Comparison of ENCODE assay signal across 31 mouse cellular contexts in the genomic region with DNA sequence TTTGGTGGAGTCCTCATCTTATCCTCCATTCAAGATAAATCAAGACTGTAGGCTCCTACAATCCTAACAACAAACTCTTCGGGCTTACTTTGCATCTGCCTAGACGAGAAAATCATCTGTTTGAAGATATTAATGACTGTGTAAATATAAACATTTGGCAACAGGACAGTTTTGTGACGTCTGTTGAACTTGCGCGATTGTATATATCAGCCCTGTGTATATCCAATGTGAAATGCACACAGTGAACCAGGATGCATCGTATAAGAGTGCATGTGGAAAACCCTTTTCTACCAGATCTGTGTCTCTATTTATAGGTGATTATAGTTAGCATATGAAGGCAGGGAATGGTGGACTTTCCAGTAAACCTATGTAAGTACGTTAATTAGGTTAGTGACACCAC.
"Had no signal": no experiment of that assay in that cellular context is flagged by ENCODE, and none has a peak within 500 bp of the region (broad histone marks: within the 10 kb centered on the region; RNA-seq: fewer than 3 reads in every experiment).

No protein-coding gene starts in this region.

- H3K9ac ChIP-seq: limb, embryonic 12.5 days; limb, embryonic 13.5 days; limb, embryonic 15.5 days; liver, embryonic 12.5 days; liver, embryonic 13.5 days; liver, embryonic 14.5 days; liver, embryonic 15.5 days; liver, postnatal 0 days; lung, embryonic 15.5 days; midbrain, embryonic 12.5 days; midbrain, embryonic 13.5 days; midbrain, embryonic 15.5 days; neural tube, embryonic 12.5 days had no signal

- DNase-seq: left cerebral cortex, postnatal 4 days; liver; liver, embryonic 13.5 days; liver, postnatal 0 days; lung, adult 2 months; lung, postnatal 10 days; lung, postnatal 14 days; lung, postnatal 36 days; lung, postnatal 4 days; midbrain, embryonic 14.5 days had no signal

- H3K4me2 ChIP-seq: limb, embryonic 12.5 days; limb, embryonic 13.5 days; limb, embryonic 15.5 days; liver, embryonic 11.5 days; liver, embryonic 12.5 days; liver, embryonic 13.5 days; liver, embryonic 15.5 days; lung, embryonic 15.5 days; midbrain, embryonic 11.5 days; midbrain, embryonic 12.5 days; midbrain, embryonic 13.5 days; midbrain, embryonic 15.5 days; neural tube, embryonic 12.5 days had no signal

- H3K9me3 ChIP-seq: limb, embryonic 10.5 days; limb, embryonic 12.5 days; limb, embryonic 13.5 days; limb, embryonic 15.5 days; liver, embryonic 12.5 days; liver, embryonic 13.5 days; liver, embryonic 15.5 days; lung, embryonic 15.5 days; megakaryocyte, embryonic 14.5 days; midbrain, embryonic 10.5 days; midbrain, embryonic 12.5 days; midbrain, embryonic 13.5 days; midbrain, embryonic 15.5 days; neural tube, embryonic 12.5 days had no signal

- H3K27ac ChIP-seq: left cerebral cortex, adult 2 months; limb, embryonic 10.5 days; limb, embryonic 12.5 days; limb, embryonic 13.5 days; limb, embryonic 15.5 days; liver, embryonic 12.5 days; liver, embryonic 13.5 days; liver, embryonic 14.5 days; liver, embryonic 15.5 days; lung, embryonic 15.5 days; macrophage; midbrain, embryonic 10.5 days; midbrain, embryonic 12.5 days; midbrain, embryonic 13.5 days; midbrain, embryonic 15.5 days; neural tube, embryonic 12.5 days had no signal

- H3K4me1 ChIP-seq: limb, embryonic 10.5 days; limb, embryonic 12.5 days; limb, embryonic 13.5 days; limb, embryonic 15.5 days; liver, embryonic 12.5 days; liver, embryonic 13.5 days; liver, embryonic 15.5 days; lung, embryonic 15.5 days; midbrain, embryonic 10.5 days; midbrain, embryonic 12.5 days; midbrain, embryonic 13.5 days; midbrain, embryonic 15.5 days; neural tube, embryonic 12.5 days had no signal

- ATAC-seq: liver, embryonic 12.5 days; liver, postnatal 0 days; lung, postnatal 0 days; midbrain, embryonic 13.5 days; midbrain, embryonic 15.5 days; midbrain, embryonic 16.5 days had no signal

- H3K27me3 ChIP-seq: limb, embryonic 12.5 days; limb, embryonic 13.5 days; limb, embryonic 15.5 days; liver, embryonic 12.5 days; liver, embryonic 13.5 days; liver, embryonic 15.5 days; lung, embryonic 15.5 days; megakaryocyte, embryonic 14.5 days; midbrain, embryonic 12.5 days; midbrain, embryonic 13.5 days; midbrain, embryonic 15.5 days; neural tube, embryonic 12.5 days had no signal

- H3K4me3 ChIP-seq: left cerebral cortex, adult 2 months; limb, embryonic 10.5 days; limb, embryonic 12.5 days; limb, embryonic 13.5 days; limb, embryonic 15.5 days; liver, embryonic 12.5 days; liver, embryonic 13.5 days; liver, embryonic 15.5 days; lung, embryonic 15.5 days; megakaryocyte, embryonic 14.5 days; midbrain, embryonic 10.5 days; midbrain, embryonic 12.5 days; midbrain, embryonic 13.5 days; midbrain, embryonic 15.5 days; myocyte; neural tube, embryonic 12.5 days had no signal
